Mouse (Mus musculus): ENCODE measurements around the gene Npepps. TPM values are rescaled to one million over a fixed set of nuclear protein-coding genes. Genes with fewer than 3 reads are reported as not detected.

Gene Npepps
- polyA plus RNA-seq (2012; rRNA removed) = 11.7 and 12.8 TPM in 2 replicates

DNA sequence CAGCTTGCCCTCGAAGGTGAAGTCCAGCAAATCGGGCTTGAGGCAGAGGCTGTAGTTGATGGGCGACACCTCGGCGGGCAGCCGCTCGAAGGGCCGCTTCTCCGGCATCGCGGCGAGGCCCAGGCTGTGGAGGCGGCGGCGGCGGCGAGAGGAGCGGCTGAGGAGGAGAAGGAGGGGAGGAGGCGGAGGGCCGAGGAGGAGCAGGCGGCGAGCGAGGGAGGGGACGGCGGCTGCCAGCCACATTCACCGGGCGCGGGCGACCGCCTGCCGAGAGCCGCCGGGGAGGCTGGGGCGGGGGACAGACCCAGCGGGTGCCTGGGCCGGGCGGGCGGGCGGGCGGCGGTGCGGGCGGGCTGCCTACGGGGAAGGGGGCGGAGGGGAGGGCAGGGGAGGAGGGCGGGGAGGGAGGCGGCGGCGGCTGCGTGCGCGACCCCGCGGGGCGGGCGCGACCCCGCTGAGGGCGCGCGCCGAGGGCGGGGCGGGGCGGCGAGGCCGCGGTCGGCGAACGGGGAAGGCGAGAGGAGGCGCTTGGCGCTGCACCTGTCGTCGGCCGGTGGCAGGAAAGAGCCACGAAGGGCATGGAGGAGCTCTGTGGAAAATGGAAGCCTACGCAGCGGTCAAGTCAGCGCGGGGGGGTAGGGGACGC, at the start of gene Npepps:
Gene Npepps (minus strand): TSS at position 423 of the 646 bp plus-strand sequence.

DNA sequence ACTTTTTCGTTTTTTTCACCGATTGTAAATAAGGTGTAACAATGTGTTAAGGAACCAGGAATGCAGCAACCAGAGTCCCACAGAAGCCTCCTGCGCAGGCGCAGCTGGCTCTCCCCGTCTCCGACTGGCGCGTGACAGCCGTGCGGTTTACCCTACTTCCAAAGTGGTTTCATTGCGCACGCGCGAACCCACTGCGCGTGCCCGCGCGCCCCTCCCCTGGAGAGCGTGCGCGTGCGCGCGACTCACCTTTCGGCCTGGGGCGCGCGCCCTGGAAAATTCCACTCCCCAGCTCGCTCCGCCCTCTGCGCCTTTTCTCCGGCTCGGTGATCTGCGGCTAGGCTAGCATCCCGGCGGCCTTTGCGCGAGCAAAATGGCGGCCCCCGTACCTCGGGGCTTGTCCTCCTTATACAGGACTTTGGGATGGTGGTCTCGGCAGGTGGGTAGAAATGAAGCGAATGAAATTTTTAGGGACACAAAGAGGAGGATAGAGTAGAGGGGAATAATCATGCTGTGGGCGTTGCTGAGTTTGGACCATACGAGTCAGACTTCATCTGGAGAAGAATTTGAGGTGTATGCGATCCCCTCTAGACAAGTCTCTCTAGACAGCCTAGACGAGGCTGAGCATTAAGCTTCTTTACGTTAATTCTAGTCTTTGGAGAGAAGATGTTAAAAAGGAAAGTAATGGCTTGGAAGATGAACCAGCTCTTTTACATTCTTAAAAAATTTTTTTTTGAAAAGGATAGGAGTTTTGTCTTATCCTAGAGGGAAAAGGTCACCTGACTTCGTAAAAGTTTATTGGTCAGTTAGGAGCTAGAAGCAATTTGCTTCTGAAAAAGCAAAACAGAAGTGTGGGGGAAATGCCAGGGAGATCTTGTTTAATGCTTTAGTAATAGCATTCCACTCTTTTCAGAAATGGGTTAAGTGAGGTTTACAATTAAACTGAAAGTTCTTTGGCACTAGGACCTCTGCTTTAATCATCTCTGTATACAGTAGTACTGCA, 35.4 kb upstream of the Npepps start, which contains the start of gene Mrpl45:
Gene Mrpl45 (plus strand): TSS at position 213 of the 1,000 bp plus-strand sequence.

DNA sequence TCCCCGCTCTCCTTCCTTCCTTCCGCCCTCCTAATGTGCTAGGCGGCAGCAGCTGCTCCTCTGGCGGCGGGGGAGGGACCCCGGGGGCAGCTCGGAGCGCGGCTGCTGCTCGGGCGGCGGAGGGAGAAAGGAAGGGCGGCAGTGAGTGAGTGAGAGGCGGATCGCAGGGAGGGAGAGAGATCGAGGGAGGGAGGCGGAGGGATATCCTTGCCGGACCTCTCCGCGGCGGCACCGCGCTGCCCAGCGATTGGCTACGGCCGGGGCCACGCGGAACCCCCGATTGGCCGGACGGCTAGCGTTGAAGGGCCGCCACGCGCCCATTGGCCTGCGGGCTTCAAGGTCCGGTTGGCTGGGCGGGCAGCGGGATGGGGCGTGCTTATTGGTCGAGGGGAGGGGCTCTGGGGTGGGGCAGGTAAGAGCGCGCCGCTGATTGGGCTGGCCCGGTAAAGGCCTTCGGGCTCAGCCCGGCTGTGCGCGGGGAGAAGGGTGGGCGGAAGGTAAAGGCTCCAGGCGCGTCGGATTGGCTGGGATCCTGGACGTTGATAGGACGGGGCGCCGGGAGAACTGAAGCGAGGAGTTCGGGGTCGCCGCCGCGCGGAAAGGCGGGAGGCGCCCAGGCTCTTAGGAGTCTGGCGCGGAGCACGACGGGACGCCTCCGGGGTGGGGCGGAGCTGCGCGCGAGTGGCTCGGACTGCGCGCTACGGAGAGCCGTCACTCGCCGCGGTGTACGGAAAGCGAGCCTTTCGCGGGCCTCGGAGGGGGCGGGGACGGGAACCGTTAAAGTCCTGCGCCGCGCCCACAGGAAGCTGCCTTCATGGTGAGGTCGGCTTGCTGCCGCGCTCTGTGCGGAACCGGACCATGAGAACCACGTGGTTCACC, 92.4 kb downstream of the Npepps start, which contains the start of gene Kpnb1:
Gene Kpnb1 (minus strand): TSS at position 118 of the 879 bp plus-strand sequence.

Other genes with a start within 250 kb of the Npepps start
- gene Lrrc46, start 239.2 kb downstream of the Npepps start, polyA plus RNA-seq (2012; rRNA removed) = 0.05 and 0.15 TPM in 2 replicates
- gene Mrpl10, start 239.1 kb downstream of the Npepps start, polyA plus RNA-seq (2012; rRNA removed) = 50.6 and 76.1 TPM in 2 replicates
- gene Osbpl7, start 230.0 kb downstream of the Npepps start, polyA plus RNA-seq (2012; rRNA removed) = 9.0 and 10.4 TPM in 2 replicates
- gene Tbx21, start 165.3 kb downstream of the Npepps start, polyA plus RNA-seq (2012; rRNA removed) = 0.10 and 0.19 TPM in 2 replicates
- gene Tbkbp1, start 129.1 kb downstream of the Npepps start, polyA plus RNA-seq (2012; rRNA removed) = 7.1 and 11.6 TPM in 2 replicates
- gene Kpnb1, start 92.8 kb downstream of the Npepps start, polyA plus RNA-seq (2012; rRNA removed) = 3.2 and 5.2 TPM in 2 replicates
- 4.4 and 5.0 TPM in 2 replicates for gene Mrpl45, start 35.1 kb upstream of the Npepps start, polyA plus RNA-seq (2012; rRNA removed)
- gene Gpr179, start 71.4 kb upstream of the Npepps start, polyA plus RNA-seq (2012; rRNA removed) = 0.03 TPM in 2 replicates
- 2.8 and 3.5 TPM in 2 replicates for gene Socs7, start 81.9 kb upstream of the Npepps start, polyA plus RNA-seq (2012; rRNA removed)
- 16.7 and 28.1 TPM in 2 replicates for gene Arhgap23, start 134.9 kb upstream of the Npepps start, polyA plus RNA-seq (2012; rRNA removed)
- gene 4933428G20Rik, start 219.7 kb upstream of the Npepps start, polyA plus RNA-seq (2012; rRNA removed) = not detected in 2 replicates